Mouse (Mus musculus) urinary bladder, postnatal 4 days (tissue): ENCODE data around the gene Uroc1.

Source experiments
- DNase-seq, 2 experiments: peaks; one replicate each; pipeline ENCODE4 v3.0.0; 2021 to 2022; ENCODE audit warnings: low spot score in 2 of 2

The Uroc1 gene

GRCm38 (mm10) chr6:90350011-90350410 lies 16.9 kb downstream of the Uroc1 start:
- DNase-seq, result no peak

DNA sequence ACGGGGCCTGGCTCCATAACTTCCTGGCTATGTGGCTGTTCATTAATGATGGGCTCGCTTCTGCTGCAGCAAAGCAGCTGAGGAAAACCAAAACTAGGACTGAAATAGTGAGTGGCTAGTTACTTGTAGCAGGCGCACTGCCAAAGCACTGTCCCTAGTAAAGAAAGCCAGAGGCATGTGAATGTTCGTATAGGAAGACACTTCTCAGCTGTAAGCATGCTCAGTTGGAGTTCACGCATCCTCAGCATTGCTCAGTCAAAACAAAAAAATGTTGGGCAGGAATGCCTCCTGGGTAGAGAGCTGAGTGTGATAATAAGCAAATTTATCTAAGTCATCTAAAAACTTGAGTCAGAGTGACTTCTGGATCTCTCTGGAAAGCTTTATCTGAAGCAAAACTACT lies 25.1 kb downstream of the Uroc1 start:
- no peak for DNase-seq

GRCm38 (mm10) chr6:90359445-90359844 lies 26.4 kb downstream of the Uroc1 start:
- DNase-seq, result no peak

DNA sequence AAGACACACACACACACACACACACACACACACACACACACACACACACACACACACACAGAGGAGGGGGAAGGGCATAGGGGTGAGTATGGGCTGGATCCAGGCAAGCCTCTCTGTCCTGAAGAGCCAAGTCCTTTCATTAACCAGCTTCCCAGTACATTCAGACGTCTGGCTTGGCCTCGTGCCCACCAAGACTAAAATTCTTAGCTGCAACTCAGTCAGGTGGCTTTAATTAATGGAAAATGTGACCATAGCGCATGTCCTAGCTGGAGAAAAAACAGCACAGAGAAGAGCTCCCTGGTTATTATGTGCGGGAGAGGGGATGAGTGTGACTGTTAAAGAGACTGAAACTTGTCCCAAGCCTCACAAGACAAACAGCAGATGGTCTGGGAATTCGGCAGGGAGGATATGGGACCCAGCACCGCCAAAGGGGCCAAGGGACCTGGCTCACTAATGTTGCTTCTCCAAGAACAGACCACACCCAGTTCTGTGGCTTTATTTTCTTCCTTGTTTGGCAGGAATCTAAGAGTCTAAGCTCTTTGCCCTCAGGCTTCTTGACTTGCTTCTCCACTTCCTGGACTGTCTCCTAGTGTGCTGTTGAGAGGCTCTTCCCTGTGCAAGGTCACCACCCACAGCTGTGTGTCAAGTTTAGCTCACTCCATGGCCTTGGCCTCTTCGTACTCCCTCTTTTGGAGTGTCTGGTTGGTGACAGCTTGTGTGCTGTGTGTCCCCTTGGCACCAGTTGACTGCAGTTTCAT lies 27.1 kb downstream of the Uroc1 start:
- peak in 1 of 2 experiments; percentile 51 for DNase-seq

DNA sequence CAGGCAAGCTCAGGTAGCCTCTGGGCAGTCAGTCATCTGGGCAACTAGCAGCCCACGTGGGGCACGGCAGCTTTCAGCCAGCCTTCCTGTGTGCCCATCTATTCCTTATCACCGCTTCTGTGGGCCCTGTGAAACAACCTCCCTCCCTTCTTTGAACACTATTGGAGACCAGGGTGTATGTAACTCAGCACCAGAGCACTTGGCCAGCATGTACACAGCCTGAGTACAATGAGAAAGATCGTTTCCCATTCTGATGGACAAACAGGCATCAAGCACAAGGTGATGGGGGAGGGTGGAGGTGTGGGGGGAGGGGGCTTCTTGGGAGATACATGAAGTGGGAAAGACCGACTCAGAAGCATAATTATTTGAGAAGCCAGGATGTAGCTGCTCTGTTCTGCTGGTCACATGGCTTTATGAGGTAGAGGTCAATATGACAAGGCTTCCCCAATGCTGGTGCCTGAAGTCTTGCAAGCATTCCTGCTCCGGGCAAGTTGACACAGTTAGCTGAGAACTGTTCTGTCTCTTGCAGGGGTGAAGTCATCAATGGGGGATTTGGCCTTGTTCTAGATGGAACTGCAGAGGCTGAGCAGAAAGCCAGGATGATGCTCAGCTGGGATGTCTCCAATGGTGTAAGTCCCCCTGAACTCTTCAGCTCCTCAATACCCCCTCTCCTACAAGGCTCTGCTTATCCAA lies 28.0 kb downstream of the Uroc1 start:
- no peak for DNase-seq

DNA sequence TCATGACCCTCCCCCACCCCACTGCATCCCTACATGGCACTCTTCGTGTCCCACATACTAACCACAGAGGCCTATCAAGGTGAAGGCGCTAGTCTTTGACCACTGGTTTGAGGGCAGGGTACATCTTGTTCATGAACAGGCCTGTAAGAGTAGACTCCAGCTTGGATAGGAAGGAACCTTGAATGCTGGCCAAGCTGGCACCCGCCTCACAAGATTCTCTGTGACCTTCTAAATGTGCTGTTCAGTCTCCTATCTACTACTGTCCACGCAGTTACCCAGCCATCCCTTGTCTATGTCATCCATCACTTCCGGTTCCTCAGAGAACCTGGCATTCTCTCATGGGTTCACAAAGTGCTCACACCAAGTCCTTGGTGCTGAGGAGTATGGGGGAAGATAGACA lies 30.2 kb downstream of the Uroc1 start:
- no peak for DNase-seq

GRCm38 (mm10) chr6:90368976-90369724 lies 36.1 kb downstream of the Uroc1 start, which contains the start of gene Zxdc:
Gene Zxdc, plus strand, starts transcription at chr6:90369492.
- DNase-seq, result peak; percentile 99

DNA sequence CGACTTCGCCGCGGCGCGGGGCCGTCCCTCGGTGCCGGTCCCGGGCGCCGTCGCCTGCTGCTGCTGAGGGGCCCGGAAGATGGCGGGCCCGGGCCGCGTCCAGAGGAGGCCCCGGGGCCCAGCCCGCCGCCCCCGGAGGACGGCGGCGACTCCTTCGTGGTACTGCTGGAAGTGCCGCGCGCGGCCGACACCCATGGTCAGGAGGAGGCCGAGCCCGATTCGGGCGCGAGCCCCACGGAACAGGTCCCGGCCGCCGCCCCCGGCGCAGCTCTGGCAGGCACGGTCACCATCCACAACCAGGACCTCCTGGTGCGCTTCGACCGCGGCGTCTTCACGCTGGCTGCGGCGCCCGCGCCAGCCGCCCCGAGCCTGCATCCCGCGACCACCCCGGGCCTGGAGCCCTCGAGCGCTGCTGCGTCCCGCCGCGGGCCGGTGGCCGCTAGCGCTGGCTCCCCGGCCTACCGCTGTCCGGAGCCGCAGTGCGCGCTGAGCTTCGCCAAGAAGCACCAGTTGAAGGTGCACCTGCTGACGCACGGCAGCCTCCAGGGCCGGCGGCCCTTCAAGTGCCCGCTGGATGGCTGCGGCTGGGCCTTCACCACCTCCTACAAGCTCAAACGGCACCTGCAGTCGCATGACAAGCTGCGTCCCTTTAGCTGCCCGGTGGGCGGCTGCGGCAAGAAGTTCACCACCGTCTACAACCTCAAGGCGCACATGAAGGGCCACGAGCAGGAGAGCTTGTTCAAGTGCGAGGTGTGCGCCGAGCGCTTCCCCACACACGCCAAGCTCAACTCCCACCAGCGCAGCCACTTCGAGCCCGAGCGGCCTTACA lies 36.9 kb downstream of the Uroc1 start:
- no peak for DNase-seq

DNA sequence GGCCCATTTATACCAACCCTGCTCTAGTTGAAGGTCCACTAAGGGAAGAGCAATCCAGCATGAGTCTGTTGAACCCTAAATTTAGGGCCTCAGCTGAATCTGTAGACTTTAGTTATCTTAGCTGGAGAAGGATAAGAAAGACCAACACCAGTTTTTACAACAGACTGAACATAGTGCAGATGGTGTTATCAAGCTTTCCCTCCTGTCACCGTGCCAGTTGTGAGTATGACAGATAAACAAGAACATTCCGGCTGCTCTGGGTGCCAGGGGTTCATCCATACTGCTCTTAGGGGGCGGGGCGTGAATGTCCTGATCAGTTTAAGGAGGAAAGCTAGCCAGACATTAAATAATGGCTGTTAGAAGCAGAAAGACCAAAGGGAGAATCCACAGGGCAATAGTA lies 41.6 kb downstream of the Uroc1 start:
- DNase-seq, result no peak

- DNase-seq, result no peak
Measured at GRCm38 (mm10) chr6:90377708-90378107, 44.6 kb downstream of the Uroc1 start.

DNA sequence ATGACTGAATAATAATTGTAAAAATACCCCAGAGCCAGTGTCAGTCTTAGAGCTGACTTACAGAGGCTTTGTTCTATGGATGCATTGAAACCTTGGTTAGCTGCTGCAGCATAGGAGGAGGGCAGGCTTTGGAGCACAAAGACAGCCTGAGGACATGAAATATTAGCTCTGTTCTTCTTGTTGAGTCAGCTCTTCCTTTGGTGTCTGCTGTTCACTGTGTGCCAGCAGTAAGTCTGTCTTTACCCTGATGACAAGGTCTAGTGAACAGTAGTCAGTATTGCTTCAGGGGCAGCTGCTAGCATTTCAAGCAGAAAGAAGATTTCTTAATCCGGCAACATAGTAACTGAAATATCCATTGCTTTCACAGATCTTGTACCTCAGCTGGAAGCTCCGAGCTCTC lies 48.4 kb downstream of the Uroc1 start:
- no peak for DNase-seq

GRCm38 (mm10) chr6:90390629-90391028 lies 57.5 kb downstream of the Uroc1 start:
- no peak for DNase-seq

GRCm38 (mm10) chr6:90393948-90394347 lies 60.9 kb downstream of the Uroc1 start:
- no peak for DNase-seq

DNA sequence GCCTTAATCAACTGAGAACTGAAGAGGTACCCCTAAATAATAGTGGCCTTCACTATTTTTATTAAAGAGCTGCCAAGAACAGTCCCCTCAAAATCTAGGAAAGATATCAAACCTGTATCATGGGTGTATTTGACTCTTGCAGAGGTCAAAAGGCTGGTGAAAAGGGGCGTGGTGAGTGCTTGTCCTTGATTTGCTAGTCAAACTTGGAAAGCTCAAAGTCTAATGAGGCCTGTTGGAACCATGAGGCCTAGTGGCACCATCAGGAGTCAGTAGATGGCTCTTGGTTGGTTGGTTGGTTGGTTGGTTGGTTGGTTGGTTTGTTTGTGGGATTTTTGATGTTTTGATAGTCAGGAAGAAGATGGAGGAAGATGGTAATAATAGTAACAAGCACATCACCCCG lies 62.7 kb downstream of the Uroc1 start:
- no peak for DNase-seq

DNA sequence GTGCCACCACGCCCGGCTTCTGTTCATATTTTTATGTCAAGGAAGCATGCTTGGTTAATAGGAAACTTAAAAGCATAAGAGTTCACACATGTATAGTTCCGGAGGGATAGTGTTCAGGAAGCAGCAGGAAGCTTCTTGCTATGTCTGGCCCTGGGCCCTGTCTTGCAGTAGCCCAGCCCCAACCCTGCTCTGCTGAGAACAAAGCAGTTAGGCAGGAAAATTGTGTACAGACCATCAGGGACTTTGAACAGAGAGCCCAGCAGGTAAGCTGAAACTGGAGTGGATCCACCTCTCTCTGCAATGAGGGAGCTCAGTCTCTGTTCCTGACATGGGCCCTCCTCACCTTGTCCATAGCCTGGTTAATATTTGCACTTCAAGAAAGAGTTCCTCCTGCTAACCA lies 64.2 kb downstream of the Uroc1 start:
- DNase-seq, result no peak

DNA sequence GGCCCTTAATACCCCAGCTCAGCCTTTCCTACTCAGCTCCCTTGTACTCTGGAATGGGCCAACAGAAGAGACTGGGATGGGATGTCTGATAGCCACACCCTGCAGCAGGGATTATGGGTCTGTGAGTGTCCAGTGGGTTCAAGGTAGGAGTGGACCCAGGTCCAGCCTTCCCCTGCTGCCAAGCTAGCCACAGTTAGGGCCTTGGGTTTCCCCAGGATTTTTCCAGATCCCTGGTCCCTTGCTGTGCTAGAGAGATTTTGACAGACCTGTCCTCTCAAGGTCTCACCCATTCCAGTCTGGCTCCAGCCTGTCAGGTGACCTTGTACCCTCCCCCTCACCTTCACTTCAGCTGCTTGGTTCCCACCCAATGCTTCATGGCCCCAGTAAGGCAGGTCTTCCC lies 75.5 kb downstream of the Uroc1 start:
- DNase-seq, result no peak

DNA sequence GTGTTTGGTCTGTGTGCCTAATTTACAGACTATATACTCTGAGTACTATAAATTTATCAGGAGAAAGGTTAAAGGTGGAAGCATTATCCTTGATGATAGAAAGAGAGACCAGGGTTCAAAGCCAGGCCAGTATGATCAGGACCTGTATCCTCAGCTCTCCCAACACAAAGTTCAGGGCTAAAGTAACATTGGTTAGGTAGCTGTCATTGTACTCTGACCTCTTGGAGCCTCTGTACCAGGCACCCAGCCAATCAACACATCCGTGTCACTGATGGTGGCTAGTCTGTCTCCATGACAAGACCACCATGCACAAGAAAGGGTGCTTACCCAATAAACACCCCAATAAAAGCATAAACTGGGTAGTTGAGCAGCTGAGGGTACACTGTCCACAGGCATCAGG lies 77.9 kb downstream of the Uroc1 start:
- no peak for DNase-seq

DNA sequence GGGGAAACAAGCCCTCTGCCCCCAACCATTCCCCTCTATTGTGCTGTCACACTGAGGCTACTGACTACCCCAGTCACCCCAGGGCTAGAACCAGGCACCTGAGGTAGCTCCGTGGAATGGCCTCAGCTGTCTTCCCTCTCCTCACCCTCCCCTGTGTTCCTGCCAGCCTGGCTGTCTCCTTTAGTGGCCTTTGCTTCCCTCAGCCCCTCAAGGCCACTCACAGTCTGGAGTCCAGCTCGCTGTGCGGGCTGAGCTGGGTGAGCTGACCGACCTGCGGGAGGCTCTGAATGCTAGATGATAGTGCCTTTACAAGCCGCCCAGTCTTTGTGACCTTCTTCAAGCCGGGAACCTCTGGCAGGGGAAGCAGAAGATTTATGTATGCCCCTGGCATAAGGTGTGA lies 78.8 kb downstream of the Uroc1 start:
- no peak for DNase-seq
